Mouse (Mus musculus): ENCODE measurements around the gene Ago4.

Gene Ago4

GRCm38 (mm10) chr4:126512308-126513066, 20.8 kb downstream of the Ago4 start:
- no peak for DNase-seq

GRCm38 (mm10) chr4:126511013-126511412, 22.3 kb downstream of the Ago4 start:
- DNase-seq = no peak

GRCm38 (mm10) chr4:126509072-126509471, 24.2 kb downstream of the Ago4 start:
- no peak for DNase-seq

GRCm38 (mm10) chr4:126508110-126508899, 25.0 kb downstream of the Ago4 start:
- DNase-seq = peak; percentile 2

GRCm38 (mm10) chr4:126502977-126503309, 30.3 kb downstream of the Ago4 start:
- no peak for DNase-seq

GRCm38 (mm10) chr4:126502141-126502976, 30.9 kb downstream of the Ago4 start:
- peak; percentile 57 for DNase-seq

GRCm38 (mm10) chr4:126498601-126499000, 34.7 kb downstream of the Ago4 start:
- DNase-seq = no peak

- DNase-seq = no peak
These were observed 36.3 kb downstream of the Ago4 start for GRCm38 (mm10) chr4:126496963-126497362.

GRCm38 (mm10) chr4:126495942-126496790, 37.1 kb downstream of the Ago4 start:
- DNase-seq = no peak

GRCm38 (mm10) chr4:126495453-126495852, 37.8 kb downstream of the Ago4 start:
- no peak for DNase-seq

- DNase-seq = no peak
These were observed 39.9 kb downstream of the Ago4 start for GRCm38 (mm10) chr4:126493416-126493815.

GRCm38 (mm10) chr4:126491977-126492376, 41.3 kb downstream of the Ago4 start:
- no peak for DNase-seq

- DNase-seq = no peak
These were observed 42.5 kb downstream of the Ago4 start for GRCm38 (mm10) chr4:126490726-126491125.

GRCm38 (mm10) chr4:126489811-126490210, 43.5 kb downstream of the Ago4 start:
- no peak for DNase-seq

GRCm38 (mm10) chr4:126486217-126486616, 47.1 kb downstream of the Ago4 start:
- DNase-seq = no peak

GRCm38 (mm10) chr4:126485065-126485464, 48.2 kb downstream of the Ago4 start:
- no peak for DNase-seq

GRCm38 (mm10) chr4:126483874-126484273, 49.4 kb downstream of the Ago4 start:
- no peak for DNase-seq

GRCm38 (mm10) chr4:126482951-126483350, 50.3 kb downstream of the Ago4 start:
- DNase-seq = peak; percentile 16

- DNase-seq = no peak
These were observed 51.8 kb downstream of the Ago4 start for GRCm38 (mm10) chr4:126481461-126481860.

- no peak for DNase-seq
These were observed 53.0 kb downstream of the Ago4 start for GRCm38 (mm10) chr4:126480288-126480687.

GRCm38 (mm10) chr4:126473031-126473430, 60.2 kb downstream of the Ago4 start:
- no peak for DNase-seq

- no peak for DNase-seq
These were observed 63.9 kb downstream of the Ago4 start for GRCm38 (mm10) chr4:126469334-126469733.
